Mouse (Mus musculus) kidney, embryonic 14.5 days (tissue): Measurements from ENCODE around the gene Pgm2. TPM values are rescaled to one million over a fixed set of nuclear protein-coding genes. Genes with fewer than 3 reads are reported as not detected.

Source experiments
- ATAC-seq: fragments of 200-750 bp; cut with Nextera tagmentation; 2 replicates; pipeline ENCODE4 v1.8.0; 2017; ENCODE audit warnings: moderate number of reproducible peaks, mild to moderate bottlenecking, moderate TSS enrichment, moderate library complexity; ENCODE audit not compliant: low FRiP score, low TSS enrichment
- H3K27ac ChIP-seq: fragments of 300-500 bp; sonication (generic); 2 replicates; pipeline ENCODE4 v1.5.1; 2014; ENCODE audit warnings: low read depth, mild to moderate bottlenecking, low read length, moderate library complexity, mixed read lengths
- H3K27me3 ChIP-seq: fragments of 300-500 bp; sonication (generic); 2 replicates; pipeline ENCODE4 v1.6.1; 2014; ENCODE audit warnings: mild to moderate bottlenecking, low read length; ENCODE audit not compliant: control insufficient read depth, insufficient read depth
- H3K36me3 ChIP-seq: fragments of 300-500 bp; sonication (generic); 2 replicates; pipeline ENCODE4 v1.6.1; 2014; ENCODE audit warnings: low read length, mixed read lengths; ENCODE audit not compliant: control insufficient read depth, insufficient read depth
- H3K4me1 ChIP-seq: fragments of 300-500 bp; sonication (generic); 2 replicates; pipeline ENCODE4 v1.6.1; 2014; ENCODE audit warnings: low read length, mixed read lengths; ENCODE audit not compliant: control insufficient read depth, insufficient read depth
- H3K4me2 ChIP-seq: fragments of 300-500 bp; sonication (generic); replicated peaks from 2 replicates; pipeline ENCODE4 v1.6.1; 2014; ENCODE audit warnings: low read depth, mild to moderate bottlenecking, low read length
- H3K4me3 ChIP-seq: fragments of 300-500 bp; sonication (generic); 2 replicates; pipeline ENCODE4 v1.5.1; 2014; ENCODE audit warnings: mild to moderate bottlenecking, low read length
- H3K9ac ChIP-seq: fragments of 300-500 bp; sonication (generic); 2 replicates; pipeline ENCODE4 v1.6.1; 2014; ENCODE audit warnings: low read depth, mild to moderate bottlenecking, low read length, moderate library complexity
- H3K9me3 ChIP-seq: fragments of 300-500 bp; sonication (generic); 2 replicates; pipeline ENCODE4 v1.6.1; 2016; ENCODE audit warnings: low read length; ENCODE audit not compliant: control insufficient read depth
- WGBS: fragments of 180-500 bp; shearing (Covaris S2); extraction: QIAGEN DNeasy Blood & Tissue Kit; methylation state at CpG from one replicate; pipeline ENCODE4 v1.1.7; 2014; 5-methylcytosine and 5-hydroxymethylcytosine counted together
- polyA plus RNA-seq: library from polyadenylated mRNA; unstranded; fragments of >200 nt; fragmentation: Nextera tagmentation; extraction: Ambion mirVana; gene quantifications from 2 replicates; pipeline ENCODE4 v1.2.1, GENCODE M21; 2014

Pgm2 gene
- polyA plus RNA-seq, 1 experiment from 2014 or later: 31.8 TPM

GRCm38 (mm10) chr5:64056210-64056609 is 36.5 kb upstream of the Pgm2 start:
- Histone ChIP-seq H3K27me3 (no peaks in the 10 kb centered on the region), H3K4me1 (no peaks in the 10 kb centered on the region), H3K4me3 (no peak overlapping the region), H3K9me3 (no peaks in the 10 kb centered on the region), H3K36me3 (no peaks in the 10 kb centered on the region), H3K27ac (no peak overlapping the region), H3K9ac (no peak overlapping the region), H3K4me2 (no peak overlapping the region)
- WGBS: 67% methylated on average over 6 of the region's 6 CpGs
- ATAC-seq: peak; percentile 66; the same call in 1 of the 2 replicates

GRCm38 (mm10) chr5:64060881-64061280 is 31.9 kb upstream of the Pgm2 start:
- Histone ChIP-seq H3K36me3 (no peaks in the 10 kb centered on the region), H3K4me2 (no peak overlapping the region), H3K9ac (no peak overlapping the region), H3K4me3 (no peak overlapping the region), H3K9me3 (no peaks in the 10 kb centered on the region), H3K27ac (no peak overlapping the region), H3K27me3 (no peaks in the 10 kb centered on the region), H3K4me1 (peaks cover 15% of the 10 kb centered on the region; the same call in 1 of the 2 replicates)
- 94% methylated on average over 8 of the region's 8 CpGs for whole genome bisulfite sequencing
- no peak for ATAC-seq

- Histone ChIP-seq H3K4me1 (peaks cover 15% of the 10 kb centered on the region; the same call in 1 of the 2 replicates), H3K27me3 (no peaks in the 10 kb centered on the region), H3K4me3 (no peak overlapping the region), H3K9me3 (no peaks in the 10 kb centered on the region), H3K27ac (no peak overlapping the region), H3K36me3 (no peaks in the 10 kb centered on the region), H3K9ac (no peak overlapping the region), H3K4me2 (no peak overlapping the region)
- no peak for ATAC-seq
- 84% methylated on average over 7 of the region's 7 CpGs for WGBS
Measured at GRCm38 (mm10) chr5:64061643-64062042, 31.1 kb upstream of the Pgm2 start.

- Histone ChIP-seq H3K36me3 (no peaks in the 10 kb centered on the region), H3K27ac (0 out of 2 replicates have a peak overlapping the region, but pooled peaks have one; percentile 32), H3K4me2 (no peak overlapping the region), H3K4me3 (no peak overlapping the region), H3K9ac (no peak overlapping the region), H3K27me3 (no peaks in the 10 kb centered on the region), H3K4me1 (peaks cover 15% of the 10 kb centered on the region; the same call in 1 of the 2 replicates), H3K9me3 (no peaks in the 10 kb centered on the region)
- WGBS: 17% methylated on average over 4 of the region's 4 CpGs
- ATAC-seq: peak; percentile 75; the same call in 1 of the 2 replicates
Measured at GRCm38 (mm10) chr5:64062882-64063621, 29.7 kb upstream of the Pgm2 start.

- Histone ChIP-seq H3K27ac (0 out of 2 replicates have a peak overlapping the region, but pooled peaks have one; percentile 32), H3K36me3 (no peaks in the 10 kb centered on the region), H3K4me3 (no peak overlapping the region), H3K27me3 (no peaks in the 10 kb centered on the region), H3K9me3 (no peaks in the 10 kb centered on the region), H3K9ac (no peak overlapping the region), H3K4me1 (peaks cover 15% of the 10 kb centered on the region; the same call in 1 of the 2 replicates), H3K4me2 (no peak overlapping the region)
- ATAC-seq: peak; percentile 51; the same call in 1 of the 2 replicates
- WGBS: 60% methylated on average over 11 of the region's 11 CpGs
Measured at GRCm38 (mm10) chr5:64063622-64064355, 29.0 kb upstream of the Pgm2 start.

- no peak overlapping the region for H3K27ac ChIP-seq
- no peaks in the 10 kb centered on the region for H3K9me3 ChIP-seq
- H3K27me3 ChIP-seq: no peaks in the 10 kb centered on the region
- no peak overlapping the region for H3K9ac ChIP-seq
- WGBS: 75% methylated on average over 3 of the region's 3 CpGs
- no peak for ATAC-seq
- peaks cover 15% of the 10 kb centered on the region; the same call in 1 of the 2 replicates for H3K4me1 ChIP-seq
- no peak overlapping the region for H3K4me3 ChIP-seq
- H3K36me3 ChIP-seq: no peaks in the 10 kb centered on the region
- no peak overlapping the region for H3K4me2 ChIP-seq
Measured at GRCm38 (mm10) chr5:64064401-64064800, 28.3 kb upstream of the Pgm2 start.

GRCm38 (mm10) chr5:64065497-64066046 is 27.2 kb upstream of the Pgm2 start:
- WGBS: 84% methylated on average over 6 of the region's 6 CpGs
- no peak overlapping the region for H3K4me3 ChIP-seq

DNA sequence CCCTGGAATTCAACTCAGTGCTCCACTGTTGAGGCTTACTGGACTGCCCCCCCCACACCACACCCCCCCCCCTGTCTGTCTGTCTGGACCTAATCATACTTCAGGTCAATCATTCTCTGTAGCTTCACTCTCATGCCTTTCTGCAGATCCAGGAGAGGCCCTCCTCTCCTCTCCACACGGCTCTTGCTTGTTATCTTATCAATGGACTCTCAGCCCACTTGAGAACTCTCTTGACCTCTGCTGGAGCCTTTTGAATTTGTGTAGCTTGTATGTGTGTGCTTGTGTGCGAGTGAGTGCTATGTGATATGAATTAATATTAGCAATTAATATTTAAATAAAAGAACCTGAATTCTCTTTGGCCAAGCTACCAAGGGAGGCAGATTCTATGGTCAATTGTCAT is 26.6 kb upstream of the Pgm2 start:
- no peak for ATAC-seq

More at GRCm38 (mm10) chr5:64065497-64066046, 27.2 kb upstream of the Pgm2 start:
- Histone ChIP-seq H3K9me3 (no peaks in the 10 kb centered on the region), H3K4me1 (peaks cover 15% of the 10 kb centered on the region; the same call in 1 of the 2 replicates), H3K9ac (no peak overlapping the region), H3K27ac (no peak overlapping the region), H3K27me3 (no peaks in the 10 kb centered on the region), H3K36me3 (no peaks in the 10 kb centered on the region), H3K4me2 (no peak overlapping the region)
- no peak for ATAC-seq

More for the DNA sequence above, 26.6 kb upstream of the Pgm2 start:
- no peaks in the 10 kb centered on the region for H3K36me3 ChIP-seq
- no peak overlapping the region for H3K4me3 ChIP-seq
- WGBS: 79% methylated on average over 2 of the region's 2 CpGs
- no peaks in the 10 kb centered on the region for H3K9me3 ChIP-seq
- H3K27ac ChIP-seq: no peak overlapping the region
- peaks cover 15% of the 10 kb centered on the region; the same call in 1 of the 2 replicates for H3K4me1 ChIP-seq
- H3K27me3 ChIP-seq: no peaks in the 10 kb centered on the region
- H3K4me2 ChIP-seq: no peak overlapping the region
- no peak overlapping the region for H3K9ac ChIP-seq
